Mouse (Mus musculus) liver, embryonic 11.5 days (tissue): ENCODE data around the gene 1810037I17Rik. TPM values are rescaled to one million over a fixed set of nuclear protein-coding genes. Genes with fewer than 3 reads are reported as not detected.

Experiments
- ATAC-seq: fragments of 200-750 bp; cut with Nextera tagmentation; replicated peaks from 2 replicates; pipeline ENCODE4 v1.8.0; 2017; ENCODE audit warnings: moderate number of reproducible peaks, mild to moderate bottlenecking, moderate TSS enrichment, moderate library complexity; ENCODE audit not compliant: low FRiP score
- DNase-seq: peaks from one replicate; pipeline ENCODE4 v3.0.0-alpha.2; 2017; ENCODE audit warnings: low spot score
- H3K27ac ChIP-seq: fragments of 300-500 bp; sonication (generic); 2 replicates; pipeline ENCODE4 v1.5.1; 2014; ENCODE audit warnings: mild to moderate bottlenecking, low read depth, low read length, control low read depth
- H3K27me3 ChIP-seq: fragments of 300-500 bp; sonication (generic); replicated peaks from 2 replicates; pipeline ENCODE4 v1.6.1; 2014; ENCODE audit warnings: low read length, mixed read lengths; ENCODE audit not compliant: control insufficient read depth, insufficient read depth
- H3K36me3 ChIP-seq: fragments of 300-500 bp; sonication (generic); 2 replicates; pipeline ENCODE4 v1.6.1; 2014; ENCODE audit warnings: mild to moderate bottlenecking, low read length, moderate library complexity, mixed read lengths; ENCODE audit not compliant: control insufficient read depth, insufficient read depth
- H3K4me1 ChIP-seq: fragments of 300-500 bp; sonication (generic); replicated peaks from 2 replicates; pipeline ENCODE4 v1.6.1; 2014; ENCODE audit warnings: low read length, mixed read lengths; ENCODE audit not compliant: control insufficient read depth, insufficient read depth
- H3K4me2 ChIP-seq: fragments of 300-500 bp; sonication (generic); 2 replicates; pipeline ENCODE4 v1.6.1; 2014; ENCODE audit warnings: mild to moderate bottlenecking, control low read depth, moderate library complexity
- H3K4me3 ChIP-seq: fragments of 300-500 bp; sonication (generic); 2 replicates; pipeline ENCODE4 v1.5.1; 2014; ENCODE audit warnings: low read depth, low read length, control low read depth
- H3K9ac ChIP-seq: fragments of 300-500 bp; sonication (generic); 2 replicates; pipeline ENCODE4 v1.6.1; 2014; ENCODE audit warnings: low read depth, low read length, control low read depth
- H3K9me3 ChIP-seq: fragments of 300-500 bp; sonication (generic); 2 replicates; pipeline ENCODE4 v1.6.1; 2016; ENCODE audit warnings: low read length, inconsistent platforms, mixed read lengths; ENCODE audit not compliant: control insufficient read depth
- WGBS: fragments of 180-500 bp; shearing (Covaris S2); extraction: QIAGEN DNeasy Blood & Tissue Kit; methylation state at CpG from one replicate; pipeline ENCODE4 v1.1.7; 2014; 5-methylcytosine and 5-hydroxymethylcytosine counted together
- polyA plus RNA-seq: library from polyadenylated mRNA; unstranded; fragments of >200 nt; fragmentation: Nextera tagmentation; extraction: Ambion mirVana; gene quantifications from 2 replicates; pipeline ENCODE4 v1.2.1, GENCODE M21; 2014

Gene 1810037I17Rik
- polyA plus RNA-seq, 1 experiment from 2014 or later: 134 TPM

- Histone ChIP-seq H3K36me3 (peaks cover 10% of the 10 kb centered on the region; the same call in 1 of the 2 replicates), H3K4me2 (no peak overlapping the region), H3K27me3 (no peaks in the 10 kb centered on the region), H3K27ac (no peak overlapping the region), H3K4me1 (no peaks in the 10 kb centered on the region), H3K9me3 (no peaks in the 10 kb centered on the region), H3K4me3 (no peak overlapping the region), H3K9ac (no peak overlapping the region)
- DNase-seq (no peak), ATAC-seq (no peak)
- whole genome bisulfite sequencing: 81% methylated on average over 5 of the region's 5 CpGs
These were observed 40.3 kb downstream of the 1810037I17Rik start for GRCm38 (mm10) chr3:122964301-122964700.

GRCm38 (mm10) chr3:122968391-122968790 is 44.4 kb downstream of the 1810037I17Rik start:
- 89% methylated on average over 9 of the region's 9 CpGs for WGBS
- no peak for ATAC-seq

DNA sequence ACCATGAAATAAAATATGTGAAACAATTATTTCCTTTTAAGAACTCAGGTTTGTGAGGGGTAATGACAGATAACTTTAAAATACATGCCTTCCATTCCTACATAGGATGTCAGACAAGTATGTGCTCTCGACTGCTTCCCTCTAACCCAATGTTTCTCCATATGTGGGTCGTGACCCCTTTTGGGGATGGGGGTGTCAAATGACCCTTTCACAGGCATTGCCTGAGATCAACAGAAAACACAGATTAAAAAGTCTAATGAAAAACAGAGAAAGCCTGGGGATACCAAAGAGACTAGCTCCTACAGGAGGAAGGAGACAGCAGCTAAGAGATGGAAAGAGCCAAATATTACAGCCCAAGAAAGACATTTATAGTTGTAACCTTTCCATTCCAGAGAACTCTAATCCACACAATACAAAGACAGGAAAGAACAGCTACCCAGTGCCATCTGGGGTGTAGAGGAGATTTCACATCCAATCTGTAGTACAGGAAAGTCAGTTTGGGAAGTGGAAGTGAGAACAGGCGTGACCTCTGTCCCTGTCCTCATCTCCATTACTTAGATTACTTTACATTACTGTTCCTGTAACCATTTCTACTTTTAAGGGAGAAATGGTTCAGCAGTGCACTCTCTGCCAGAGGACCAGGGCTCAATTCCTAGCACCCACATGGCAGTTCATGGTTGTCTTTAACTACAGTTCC is 48.3 kb downstream of the 1810037I17Rik start:
- ATAC-seq (no peak), DNase-seq (no peak)
- WGBS: 76% methylated on average over 3 of the region's 3 CpGs
- 0 out of 2 replicates have a peak, but pooled peaks cover 4% of the 10 kb centered on the region for H3K36me3 ChIP-seq
- H3K27me3 ChIP-seq: no peaks in the 10 kb centered on the region
- H3K27ac ChIP-seq: no peak overlapping the region
- no peaks in the 10 kb centered on the region for H3K9me3 ChIP-seq
- no peak overlapping the region for H3K4me3 ChIP-seq
- no peak overlapping the region for H3K4me2 ChIP-seq
- no peak overlapping the region for H3K9ac ChIP-seq
- H3K4me1 ChIP-seq: no peaks in the 10 kb centered on the region; the same call in 1 of the 2 replicates

More at GRCm38 (mm10) chr3:122968391-122968790, 44.4 kb downstream of the 1810037I17Rik start:
- DNase-seq: no peak
- H3K27ac ChIP-seq: no peak overlapping the region
- 0 out of 2 replicates have a peak, but pooled peaks cover 4% of the 10 kb centered on the region for H3K36me3 ChIP-seq
- H3K9ac ChIP-seq: no peak overlapping the region
- H3K4me3 ChIP-seq: no peak overlapping the region
- H3K9me3 ChIP-seq: no peaks in the 10 kb centered on the region
- H3K27me3 ChIP-seq: no peaks in the 10 kb centered on the region
- no peaks in the 10 kb centered on the region for H3K4me1 ChIP-seq
- H3K4me2 ChIP-seq: no peak overlapping the region

GRCm38 (mm10) chr3:122974833-122975232 is 50.8 kb downstream of the 1810037I17Rik start:
- H3K4me2 ChIP-seq: no peak overlapping the region
- no peak overlapping the region for H3K4me3 ChIP-seq
- WGBS: 84% methylated on average over 3 of the region's 3 CpGs
- no peaks in the 10 kb centered on the region for H3K36me3 ChIP-seq
- ATAC-seq (no peak), DNase-seq (no peak)
- H3K9me3 ChIP-seq: no peaks in the 10 kb centered on the region
- no peak overlapping the region for H3K9ac ChIP-seq
- H3K4me1 ChIP-seq: no peaks in the 10 kb centered on the region; the same call in 1 of the 2 replicates
- no peaks in the 10 kb centered on the region for H3K27me3 ChIP-seq
- no peak overlapping the region for H3K27ac ChIP-seq

DNA sequence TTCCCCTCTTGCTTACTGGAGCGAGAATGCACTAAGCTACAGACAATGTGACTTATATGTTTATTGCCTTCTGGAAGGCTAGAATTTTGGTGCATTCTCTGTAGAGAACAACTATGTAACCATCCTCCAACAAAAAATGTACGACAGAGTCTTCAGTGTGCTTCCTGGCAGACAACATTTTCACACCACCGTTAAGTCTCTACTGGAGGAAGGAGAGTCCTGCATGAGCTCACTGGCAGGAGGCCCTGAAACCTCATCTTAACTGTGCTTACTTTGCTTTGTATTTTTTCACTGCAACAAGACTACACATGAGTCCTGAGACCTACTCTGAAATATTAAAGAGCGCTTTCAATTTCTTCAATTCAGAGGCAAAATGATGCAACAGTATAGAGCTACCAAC is 51.4 kb downstream of the 1810037I17Rik start:
- DNase-seq (no peak), ATAC-seq (no peak)
- H3K9ac ChIP-seq: no peak overlapping the region
- H3K9me3 ChIP-seq: no peaks in the 10 kb centered on the region
- no peaks in the 10 kb centered on the region for H3K36me3 ChIP-seq
- no peak overlapping the region for H3K4me3 ChIP-seq
- H3K27ac ChIP-seq: no peak overlapping the region
- no peak overlapping the region for H3K4me2 ChIP-seq
- no peaks in the 10 kb centered on the region for H3K27me3 ChIP-seq
- H3K4me1 ChIP-seq: no peaks in the 10 kb centered on the region; the same call in 1 of the 2 replicates
- WGBS: 85% methylated on average over 4 of the region's 4 CpGs

Other genes starting within 250 kb of the 1810037I17Rik start
- 4.5 and 4.9 TPM in 2 replicates for gene Pde5a, start 195.3 kb upstream of the 1810037I17Rik start, polyA plus RNA-seq
- 4.3 and 5.4 TPM in 2 replicates for gene Fabp2, start 29.1 kb upstream of the 1810037I17Rik start, polyA plus RNA-seq
- gene Gm10959, start 4.8 kb upstream of the 1810037I17Rik start, polyA plus RNA-seq: not detected in 2 replicates
- 4.1 TPM in 2 replicates for gene Usp53, start 60.3 kb downstream of the 1810037I17Rik start, polyA plus RNA-seq
- 0.70 TPM in 1 of 2 replicates, not detected in the other for gene Myoz2, start 110.8 kb downstream of the 1810037I17Rik start, polyA plus RNA-seq